Mouse (Mus musculus) CH12.LX (cell line): Measurements from ENCODE around the gene Mink1. TPM values are rescaled to one million over a fixed set of nuclear protein-coding genes. Genes with fewer than 3 reads are reported as not detected.

ENCODE experiments used
- DNase-seq: peaks from one replicate; pipeline ENCODE4 v3.0.0-alpha.2; 2013; ENCODE audit errors: extremely low read depth
- H3K27ac ChIP-seq: 2 replicates; pipeline ENCODE4 v1.5.1; 2012; ENCODE audit warnings: low read depth, mild to moderate bottlenecking, control low read depth, moderate library complexity; ENCODE audit not compliant: insufficient read depth
- H3K27me3 ChIP-seq: replicated peaks from 2 replicates; pipeline ENCODE3; 2012; ENCODE audit warnings: inconsistent platforms
- H3K36me3 ChIP-seq, 2 experiments: replicated peaks in 1 of 2; 2 replicates each; pipeline versions ENCODE3 to v1.6.1; 2012; ENCODE audit warnings: inconsistent platforms in 1 of 2, low read length in 1 of 2, mild to moderate bottlenecking in 1 of 2, mixed read lengths in 1 of 2, moderate library complexity in 1 of 2; ENCODE audit not compliant: control insufficient read depth in 1 of 2, insufficient read depth in 1 of 2
- H3K4me1 ChIP-seq, 2 experiments: 2 replicates each; pipeline ENCODE4 v1.6.1; 2012; ENCODE audit warnings: inconsistent platforms in 1 of 2, moderate library complexity in 1 of 2; ENCODE audit not compliant: insufficient read depth in 2 of 2, control insufficient read depth in 1 of 2
- H3K4me2 ChIP-seq: 2 replicates; pipeline ENCODE4 v1.6.1; 2012; ENCODE audit warnings: low read depth, mild to moderate bottlenecking, control low read depth; ENCODE audit not compliant: poor library complexity, insufficient read depth, severe bottlenecking
- H3K4me3 ChIP-seq, 3 experiments: fragments of 150-350 bp in 1 of 3; sonication (generic) in 1 of 3; replicated peaks in 1 of 3; 2 replicates each; pipeline versions ENCODE3 to v1.5.1; 2011 to 2012; ENCODE audit warnings: low read depth in 2 of 3, low read length in 2 of 3, mild to moderate bottlenecking in 2 of 3, moderate library complexity in 2 of 3, control low read depth in 1 of 3, improper control_type of control experiment in 1 of 3, inconsistent platforms in 1 of 3, mixed read lengths in 1 of 3; ENCODE audit not compliant: poor library complexity in 1 of 3
- H3K79me2 ChIP-seq: replicated peaks from 2 replicates; pipeline ENCODE4 v1.6.1; 2012; ENCODE audit warnings: mild to moderate bottlenecking, moderate library complexity; ENCODE audit not compliant: control insufficient read depth, poor library complexity, insufficient read depth, severe bottlenecking; ENCODE audit errors: extremely low read depth
- H3K9ac ChIP-seq: 2 replicates; pipeline ENCODE4 v1.6.1; 2012; ENCODE audit warnings: low read depth, mild to moderate bottlenecking, control low read depth, moderate library complexity; ENCODE audit not compliant: insufficient read depth
- H3K9me3 ChIP-seq: replicated peaks from 2 replicates; pipeline ENCODE3; 2012; ENCODE audit warnings: low read length, inconsistent platforms, mixed read lengths
- CHD1 ChIP-seq: IDR thresholded peaks from 2 replicates; pipeline ENCODE4 v1.6.1; 2012; ENCODE audit warnings: low read depth, low read length, improper control_type of control experiment, inconsistent platforms
- CHD2 ChIP-seq: IDR thresholded peaks from 2 replicates; pipeline ENCODE4 v1.6.1; 2011; ENCODE audit warnings: low read length, improper control_type of control experiment
- ELF1 ChIP-seq: IDR thresholded peaks from 2 replicates; pipeline ENCODE4 v1.6.1; 2014; ENCODE audit warnings: low read depth, mild to moderate bottlenecking, inconsistent platforms, low read length, improper control_type of control experiment
- EP300 ChIP-seq: IDR thresholded peaks from 2 replicates; pipeline ENCODE4 v1.6.1; 2011; ENCODE audit warnings: low read length, improper control_type of control experiment
- ETS1 ChIP-seq: conservative IDR thresholded peaks from 2 replicates; pipeline ENCODE4 v1.6.1; 2012; ENCODE audit warnings: low read depth, mild to moderate bottlenecking, inconsistent platforms, low read length, improper control_type of control experiment, moderate library complexity
- GABPA ChIP-seq: IDR thresholded peaks from 2 replicates; pipeline ENCODE4 v1.6.1; 2012; ENCODE audit warnings: low read depth, low read length, improper control_type of control experiment, inconsistent platforms; ENCODE audit not compliant: insufficient replicate concordance
- IRF4 ChIP-seq: IDR thresholded peaks from 2 replicates; pipeline ENCODE4 v1.6.1; 2014; ENCODE audit warnings: low read depth, mild to moderate bottlenecking, inconsistent platforms, low read length, improper control_type of control experiment
- JUN ChIP-seq: IDR thresholded peaks from 2 replicates; pipeline ENCODE4 v1.6.1; 2011; ENCODE audit warnings: low read depth, mild to moderate bottlenecking, low read length, improper control_type of control experiment, moderate library complexity; ENCODE audit not compliant: insufficient read depth
- JUND ChIP-seq: conservative IDR thresholded peaks from 2 replicates; pipeline ENCODE4 v1.6.1; 2011; ENCODE audit warnings: low read depth, low read length, improper control_type of control experiment
- MYC ChIP-seq: IDR thresholded peaks from 2 replicates; pipeline ENCODE4 v1.6.1; 2011; ENCODE audit warnings: low read depth, mild to moderate bottlenecking, improper control_type of control experiment, low read length
- POLR2A ChIP-seq: IDR thresholded peaks from 2 replicates; pipeline ENCODE4 v1.6.1; 2011; ENCODE audit warnings: low read depth, mild to moderate bottlenecking, improper control_type of control experiment, low read length
- POLR2AphosphoS2 ChIP-seq: IDR thresholded peaks from 2 replicates; pipeline ENCODE4 v1.6.1; 2011; ENCODE audit warnings: low read depth, low read length, improper control_type of control experiment
- RAD21 ChIP-seq: IDR thresholded peaks from 2 replicates; pipeline ENCODE4 v1.6.1; 2011; ENCODE audit warnings: low read depth, mild to moderate bottlenecking, low read length, improper control_type of control experiment, moderate library complexity
- RCOR1 ChIP-seq: conservative IDR thresholded peaks from 2 replicates; pipeline ENCODE4 v1.6.1; 2012; ENCODE audit warnings: low read depth, mild to moderate bottlenecking, inconsistent platforms, low read length, improper control_type of control experiment
- SIN3A ChIP-seq: IDR thresholded peaks from 2 replicates; pipeline ENCODE4 v1.6.1; 2012; ENCODE audit warnings: low read length, improper control_type of control experiment, inconsistent platforms
- TBP ChIP-seq: conservative IDR thresholded peaks from 2 replicates; pipeline ENCODE4 v1.6.1; 2011; ENCODE audit warnings: low read depth, low read length, improper control_type of control experiment
- USF1 ChIP-seq: IDR thresholded peaks from 2 replicates; pipeline ENCODE4 v1.6.1; 2014; ENCODE audit warnings: low read depth, mild to moderate bottlenecking, inconsistent platforms, low read length, improper control_type of control experiment
- ZMIZ1 ChIP-seq: IDR thresholded peaks from 2 replicates; pipeline ENCODE4 v1.6.1; 2012; ENCODE audit warnings: low read depth, mild to moderate bottlenecking, inconsistent platforms, low read length, improper control_type of control experiment
- dilution Hi-C: fragments of 300-500 bp; cut with MboI; formaldehyde crosslinking; loops from 2 replicates; pipeline ENCODE4 v1.14.3; 2020; ENCODE audit warnings: low sequenced_read_pairs; ENCODE audit not compliant: extremely low pct_unique_long_range_greater_than_20kb, extremely low pct_ligation_motif_present
- in situ Hi-C: fragments of 300-500 bp; cut with MboI; formaldehyde crosslinking; loops from 3 replicates; pipeline ENCODE4 v1.14.3; 2019; ENCODE audit warnings: low sequenced_read_pairs, low pct_ligation_motif_present, low pct_unique_long_range_greater_than_20kb, mixed read lengths
- polyA plus RNA-seq: library from polyadenylated mRNA; unstranded; fragments of >175 nt; gene quantifications from 2 replicates; pipeline ENCODE4 v1.2.1, GENCODE M21; 2012; ENCODE audit warnings: low read depth; ENCODE audit not compliant: insufficient read length
- total RNA-seq, 2 experiments: library from RNA; depleted of rRNA; stranded (reverse); fragments of 300-350 nt in 1 of 2; fragments of >200 nt in 1 of 2; gene quantifications; 2 replicates each; pipeline ENCODE4 v1.2.3; 2012 to 2014

Mink1 gene
- total and polyA plus RNA-seq, 3 experiments: 15.0 to 79.8 (median 31.2) TPM

DNA sequence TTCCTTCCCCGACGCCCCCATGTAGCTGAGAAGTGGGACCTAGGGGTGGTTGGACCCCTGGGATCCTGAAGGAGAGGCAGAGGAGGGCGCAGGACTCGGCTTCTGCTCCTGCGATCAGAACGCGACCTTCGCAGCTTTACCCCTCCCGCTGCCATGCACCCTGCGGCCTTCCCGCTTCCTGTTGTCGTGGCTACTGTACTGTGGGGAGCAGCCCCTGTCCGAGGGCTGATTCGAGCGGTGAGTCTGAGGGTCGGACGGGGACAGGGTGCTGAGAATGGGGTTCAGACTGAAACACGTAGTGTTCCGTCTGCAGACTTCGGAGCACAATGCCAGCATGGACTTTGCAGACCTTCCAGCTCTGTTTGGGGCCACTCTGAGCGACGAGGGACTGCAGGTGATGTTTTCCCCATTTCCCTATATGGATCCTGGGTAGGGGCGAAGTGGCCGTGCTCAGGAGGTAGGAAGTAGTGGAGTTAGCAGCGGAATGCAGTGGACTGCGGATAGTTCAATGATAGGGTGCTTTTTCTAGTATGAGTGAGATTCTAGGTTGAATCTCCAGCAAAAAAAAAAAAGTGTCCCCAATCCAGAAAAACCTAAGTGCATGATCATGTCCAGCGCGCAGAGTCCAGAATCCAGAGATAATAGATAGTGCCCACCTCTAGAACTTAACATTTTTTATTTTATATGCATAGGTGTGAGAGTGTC is 85.2 kb downstream of the Mink1 start (continued):
- TF ChIP-seq RCOR1 (no peak), POLR2AphosphoS2 (peak; percentile 56; the same call in 1 of the 2 replicates), GABPA (no peak), USF1 (no peak)

GRCm38 (mm10) chr11:70648512-70648911 is 85.8 kb downstream of the Mink1 start:
- DNase-seq: peak; percentile 77
- Histone ChIP-seq H3K9me3 (no peaks in the 10 kb centered on the region), H3K79me2 (peaks cover 67% of the 10 kb centered on the region), H3K27me3 (no peaks in the 10 kb centered on the region), H3K27ac (0 out of 2 replicates have a peak overlapping the region, but pooled peaks have one; percentile 2), H3K36me3 (peaks cover 49 to 73% of the 10 kb centered on the region in 2 experiments), H3K4me2 (peak overlapping the region; percentile 95), H3K4me1 (peaks cover 25 to 56% of the 10 kb centered on the region in 2 experiments), H3K9ac (peak overlapping the region; percentile 94), H3K4me3 (peak overlapping the region; percentile 66 to 89 (median 67))
- dilution Hi-C loops (no loop called here), in situ Hi-C loops (no loop called here)
- TF ChIP-seq CHD1 (peak; percentile 19; the same call in 1 of the 2 replicates), JUND (peak; percentile 70), ZMIZ1 (peak; percentile 40), MYC (peak; percentile 46; the same call in 1 of the 2 replicates), TBP (no peak), CHD2 (peak; percentile 49; the same call in 1 of the 2 replicates), EP300 (peak; percentile 77), IRF4 (peak; percentile 84), JUN (0 out of 2 replicates have a peak, but pooled peaks have one; percentile 45), SIN3A (no peak; the same call in 1 of the 2 replicates), ELF1 (no peak), ETS1 (peak; percentile 33; the same call in 1 of the 2 replicates), POLR2AphosphoS2 (peak; percentile 18; the same call in 1 of the 2 replicates)

DNA sequence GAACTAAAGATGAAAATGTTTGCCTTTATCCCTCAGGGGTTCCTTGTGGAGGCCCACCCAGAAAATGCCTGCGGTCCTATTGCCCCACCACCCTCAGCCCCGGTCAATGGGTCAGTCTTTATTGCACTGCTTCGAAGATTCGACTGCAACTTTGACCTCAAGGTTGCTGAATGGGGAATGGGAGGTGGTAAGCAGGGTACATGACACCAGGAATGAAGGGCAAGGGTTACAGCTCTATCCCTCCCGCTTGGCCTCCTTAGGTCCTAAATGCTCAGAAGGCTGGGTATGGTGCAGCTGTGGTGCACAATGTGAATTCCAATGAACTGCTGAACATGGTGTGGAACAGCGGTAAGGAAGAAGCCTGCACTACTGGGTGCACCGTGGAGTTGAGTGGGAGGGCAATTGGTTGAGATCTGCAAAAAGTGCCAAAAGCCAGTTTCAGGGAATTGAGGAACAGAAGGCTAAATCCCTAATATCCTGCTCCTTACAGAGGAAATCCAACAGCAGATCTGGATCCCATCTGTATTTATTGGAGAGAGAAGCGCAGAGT is 86.6 kb downstream of the Mink1 start:
- peak overlapping the region; percentile 95 for H3K4me2 ChIP-seq
- H3K9ac ChIP-seq: no peak overlapping the region; the same call in 1 of the 2 replicates
- dilution Hi-C loops (no loop called here), in situ Hi-C loops (no loop called here)
- TF ChIP-seq POLR2A (peak; percentile 47; the same call in 1 of the 2 replicates), POLR2AphosphoS2 (peak; percentile 17), RAD21 (no peak)
- peaks cover 25 to 56% of the 10 kb centered on the region in 2 experiments for H3K4me1 ChIP-seq
- H3K27ac ChIP-seq: peak overlapping the region; percentile 3; the same call in 1 of the 2 replicates
- no peak overlapping the region for H3K4me3 ChIP-seq
- H3K36me3 ChIP-seq: peaks cover 48 to 66% of the 10 kb centered on the region in 2 experiments
- H3K9me3 ChIP-seq: no peaks in the 10 kb centered on the region
- peaks cover 75% of the 10 kb centered on the region for H3K79me2 ChIP-seq
- H3K27me3 ChIP-seq: no peaks in the 10 kb centered on the region
- peak; percentile 15 for DNase-seq
